Mouse (Mus musculus) left cerebral cortex, adult 8-10 months (tissue): ENCODE results near the gene Dicer1. TPM values are rescaled to one million over a fixed set of nuclear protein-coding genes. Genes with fewer than 3 reads are reported as not detected.
"Not testable (repeated sequence)": the region's sequence is repeated elsewhere in the genome, so short reads cannot be mapped to it uniquely, and the experiment has no call there.

Experiments
- DNase-seq, 2 experiments: peaks; one replicate each; pipeline ENCODE4 v3.0.0; 2022; ENCODE audit warnings: low spot score in 2 of 2
- total RNA-seq, 4 experiments: library from RNA; stranded (reverse); gene quantifications; 2 replicates each; pipeline ENCODE4 v1.2.4; 2022

The Dicer1 gene
- total RNA-seq, 4 experiments from 2014 or later: 39.3 to 42.8 (median 40.4) TPM

- DNase-seq: no peak
Measured at GRCm38 (mm10) chr12:104740841-104741787, 10.6 kb downstream of the Dicer1 start.

- no peak for DNase-seq
Measured at GRCm38 (mm10) chr12:104738931-104739330, 12.8 kb downstream of the Dicer1 start.

- no peak for DNase-seq
Measured at GRCm38 (mm10) chr12:104738446-104738845, 13.3 kb downstream of the Dicer1 start.

DNA sequence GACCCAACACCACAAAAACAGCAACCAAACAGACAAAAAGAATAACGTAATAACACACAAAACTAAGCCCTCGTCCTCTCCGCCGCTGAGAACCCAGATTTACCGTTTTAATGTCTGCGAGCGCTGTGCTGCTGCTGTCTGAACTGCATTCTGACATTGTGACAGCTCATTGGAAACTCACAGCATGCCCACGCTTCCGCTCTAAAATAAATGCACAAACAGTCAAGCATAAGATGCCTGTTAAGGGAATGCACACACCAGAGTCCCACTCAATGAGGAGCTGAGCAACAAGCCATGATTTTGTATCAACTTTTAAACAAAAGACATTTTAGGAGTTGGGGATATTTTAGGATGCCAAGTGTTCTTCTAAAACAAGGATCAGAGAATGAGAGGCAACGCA, 14.1 kb downstream of the Dicer1 start:
- DNase-seq: no peak

- no peak for DNase-seq
Measured at GRCm38 (mm10) chr12:104735993-104736395, 15.8 kb downstream of the Dicer1 start.

DNA sequence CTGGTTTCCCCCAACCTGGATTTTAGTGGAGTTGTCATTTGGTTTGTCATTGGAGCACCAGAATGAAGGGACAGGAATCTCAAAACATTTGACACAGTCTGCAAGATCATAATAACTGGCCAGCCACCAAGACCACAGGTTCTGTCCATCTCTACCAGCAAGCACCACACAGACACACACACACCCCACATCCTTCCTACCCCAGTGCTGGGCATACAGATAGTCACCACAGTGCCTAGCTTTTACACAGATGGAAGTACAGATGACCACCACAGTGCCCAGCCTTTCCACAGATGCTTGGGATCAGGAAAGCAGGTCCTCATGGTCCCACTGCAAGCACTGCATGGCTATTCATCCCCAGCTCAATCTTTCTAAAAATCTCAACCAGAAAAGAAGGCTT, 18.6 kb downstream of the Dicer1 start:
- no peak for DNase-seq

- no peak for DNase-seq
Measured at GRCm38 (mm10) chr12:104731782-104732181, 20.0 kb downstream of the Dicer1 start.

GRCm38 (mm10) chr12:104726436-104726835, 25.3 kb downstream of the Dicer1 start:
- not testable (repeated sequence) for DNase-seq

DNA sequence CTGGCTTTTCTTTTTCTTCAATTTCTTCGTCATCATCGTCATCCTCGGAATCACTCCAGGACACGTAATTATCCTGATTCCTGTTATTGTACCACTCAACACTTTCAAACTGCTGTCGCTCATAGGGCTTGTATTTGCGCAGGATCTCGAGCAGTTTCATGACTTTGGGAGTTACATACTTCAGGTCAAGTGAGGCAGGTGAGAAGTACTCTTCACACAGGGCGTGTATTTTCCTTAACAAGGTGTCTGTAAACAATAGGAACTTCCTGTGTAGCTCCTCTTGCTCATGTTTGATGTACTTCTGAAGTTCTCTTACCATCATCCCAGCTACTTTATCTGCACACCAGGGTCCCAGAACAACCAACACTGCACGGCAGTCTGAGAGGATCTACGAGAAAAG, 29.7 kb downstream of the Dicer1 start:
- no peak for DNase-seq

GRCm38 (mm10) chr12:104721011-104721410, 30.7 kb downstream of the Dicer1 start:
- DNase-seq: no peak

GRCm38 (mm10) chr12:104718956-104719355, 32.8 kb downstream of the Dicer1 start:
- DNase-seq: no peak

- DNase-seq: no peak
Measured at GRCm38 (mm10) chr12:104716409-104716808, 35.3 kb downstream of the Dicer1 start.

DNA sequence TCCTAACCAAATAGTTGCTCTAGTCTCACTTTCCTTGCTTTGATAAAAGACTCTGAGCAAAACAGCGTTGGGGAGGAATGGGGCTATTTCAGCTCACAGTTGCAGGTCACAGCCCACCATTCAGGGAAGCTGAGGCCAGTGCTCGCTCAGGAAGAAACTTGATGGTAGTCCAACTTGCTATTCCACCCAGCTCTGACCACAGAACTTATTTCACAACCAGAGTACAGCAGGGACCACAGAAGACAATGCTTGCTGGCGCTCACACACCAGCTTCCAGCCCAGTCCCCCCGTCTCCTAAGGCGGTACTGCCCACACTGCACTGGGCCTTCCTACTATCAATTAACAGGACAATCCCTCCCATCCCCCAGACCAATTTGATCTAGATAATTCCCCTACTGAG, 36.3 kb downstream of the Dicer1 start:
- DNase-seq: no peak

- DNase-seq: no peak
Measured at GRCm38 (mm10) chr12:104700266-104700665, 51.5 kb downstream of the Dicer1 start.

GRCm38 (mm10) chr12:104699753-104700152, 52.0 kb downstream of the Dicer1 start:
- DNase-seq: no peak

DNA sequence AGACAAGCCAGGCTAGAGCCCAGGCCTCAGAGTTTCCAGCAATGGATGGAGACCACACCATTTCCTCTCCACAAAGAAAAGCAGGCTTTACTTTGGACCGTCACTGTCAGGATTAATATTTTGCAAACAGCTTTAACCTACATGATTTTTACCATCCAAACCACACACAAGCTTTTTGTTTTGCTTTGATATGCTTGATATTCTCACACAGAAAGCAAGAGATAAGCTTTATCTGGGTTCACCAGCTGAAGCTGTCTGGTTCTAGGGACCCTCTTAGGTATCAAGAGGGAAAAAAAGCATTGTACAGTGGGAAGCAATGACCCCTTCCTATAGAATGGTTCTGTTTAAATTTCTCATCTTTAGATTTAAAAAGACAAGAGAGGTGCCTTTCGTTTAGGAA, 56.2 kb downstream of the Dicer1 start:
- no peak for DNase-seq

DNA sequence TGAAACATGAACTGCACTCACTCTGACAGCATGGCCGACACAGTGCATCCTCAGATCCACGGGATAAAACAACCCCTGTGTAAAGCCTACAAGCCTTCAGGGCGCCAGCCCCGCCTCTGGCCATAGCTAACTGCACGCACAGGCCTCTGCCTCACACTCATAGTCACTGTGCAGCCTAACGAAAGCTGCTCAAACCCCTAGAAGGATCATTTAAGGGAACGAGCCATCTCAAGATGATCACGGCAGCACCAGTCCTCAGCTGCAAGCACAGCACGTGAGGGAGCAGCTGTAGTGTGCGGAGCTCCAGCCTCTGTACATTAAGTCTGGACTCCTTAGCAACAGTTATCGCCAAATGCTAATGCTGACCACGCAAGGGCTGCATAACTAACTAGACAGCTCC, 58.9 kb downstream of the Dicer1 start:
- no peak for DNase-seq

- no peak for DNase-seq
Measured at GRCm38 (mm10) chr12:104690412-104690811, 61.3 kb downstream of the Dicer1 start.

DNA sequence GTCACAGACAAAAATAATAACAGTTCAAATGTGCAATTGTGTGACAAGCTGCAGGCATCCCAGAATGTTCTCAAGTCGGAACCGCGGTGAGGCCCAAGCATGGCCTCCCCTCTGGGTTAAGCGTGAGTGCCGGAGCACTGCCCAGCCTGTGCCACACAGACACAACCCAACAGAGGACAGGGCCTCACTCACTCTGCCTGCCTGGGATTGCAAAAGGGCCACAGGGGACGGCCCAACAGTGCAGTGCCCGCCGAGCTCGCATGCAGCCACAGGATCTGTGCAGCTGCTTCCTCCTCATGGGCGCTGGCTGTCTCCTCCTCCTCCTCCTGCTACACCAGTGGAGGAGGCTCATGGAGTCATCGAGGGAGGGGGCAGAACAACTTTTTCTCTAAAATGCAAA, 62.9 kb downstream of the Dicer1 start:
- no peak for DNase-seq

DNA sequence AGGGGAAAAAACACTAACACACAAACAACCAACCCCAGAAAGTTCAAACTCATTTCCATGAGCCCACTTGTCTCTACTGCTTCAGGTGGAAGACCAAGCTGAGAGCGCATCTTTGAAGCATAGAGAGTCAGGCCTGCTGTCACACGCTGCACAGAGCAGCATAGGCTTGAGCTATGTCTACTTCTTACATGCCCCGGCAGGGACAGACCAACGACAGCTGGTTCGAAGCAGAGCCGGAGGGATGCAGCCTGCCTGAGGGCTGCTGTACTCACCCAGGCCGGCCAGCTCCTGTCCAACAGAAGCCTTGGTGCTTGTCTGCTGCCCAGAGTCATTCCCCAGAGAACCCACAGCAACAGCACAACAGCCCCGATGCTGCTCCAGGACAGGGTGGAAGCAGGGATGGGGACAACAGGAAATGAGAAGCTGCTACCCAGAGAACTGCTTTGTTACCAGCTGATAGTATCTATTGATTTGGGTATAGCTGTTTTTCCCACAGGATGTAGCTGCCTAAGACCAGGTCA, 67.3 kb downstream of the Dicer1 start:
- DNase-seq: no peak

DNA sequence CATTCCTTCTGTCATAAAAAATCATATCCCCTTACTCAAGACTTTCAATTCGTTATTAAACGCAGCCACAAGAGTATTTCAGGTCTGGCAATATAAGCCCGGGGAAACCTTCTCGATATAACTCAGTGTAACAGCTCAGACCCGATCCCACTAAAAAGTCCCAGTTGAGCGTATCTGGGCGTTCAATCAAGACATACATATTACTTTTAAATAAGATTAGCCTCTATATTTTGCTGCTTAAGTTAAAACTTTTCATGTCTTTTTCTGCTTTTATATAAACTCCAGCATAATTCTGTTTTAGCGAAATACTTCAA, 72.0 kb downstream of the Dicer1 start:
- no peak for DNase-seq

GRCm38 (mm10) chr12:104679121-104679818, 72.5 kb downstream of the Dicer1 start:
- no peak for DNase-seq

GRCm38 (mm10) chr12:104678462-104678861, 73.3 kb downstream of the Dicer1 start:
- no peak for DNase-seq
